Mouse (Mus musculus) c-Kit-positive CD71-positive TER-119-negative erythroid progenitor cells, embryonic 14.5 days (primary cell): ENCODE results near the gene Fgfr2.

Experiments used
- DNase-seq: peaks from one replicate; pipeline ENCODE4 v3.0.0-alpha.2; 2013; ENCODE audit warnings: low read depth

Fgfr2 gene

DNA sequence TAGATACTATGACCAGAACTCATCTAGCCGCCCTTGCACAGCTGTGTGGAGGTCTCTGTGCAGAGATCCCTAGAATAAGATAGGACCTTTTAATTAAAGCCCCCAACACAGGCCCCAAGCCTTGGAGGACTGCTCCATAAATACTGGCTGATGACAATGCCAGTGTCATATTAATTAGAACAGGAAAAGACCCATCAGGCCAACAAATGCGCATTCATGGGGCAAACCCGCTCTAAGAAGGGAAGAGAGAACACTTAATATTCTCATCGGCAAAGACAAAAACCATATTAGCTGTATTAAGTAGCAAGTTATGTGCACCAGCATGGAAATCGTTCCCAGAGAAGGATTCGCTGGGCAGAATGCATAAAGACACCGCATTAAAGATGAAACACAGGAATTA lies 1521.0 kb downstream of the Fgfr2 start:
- no peak for DNase-seq

GRCm38 (mm10) chr7:131598483-131598824 lies 1524.7 kb downstream of the Fgfr2 start:
- no peak for DNase-seq

DNA sequence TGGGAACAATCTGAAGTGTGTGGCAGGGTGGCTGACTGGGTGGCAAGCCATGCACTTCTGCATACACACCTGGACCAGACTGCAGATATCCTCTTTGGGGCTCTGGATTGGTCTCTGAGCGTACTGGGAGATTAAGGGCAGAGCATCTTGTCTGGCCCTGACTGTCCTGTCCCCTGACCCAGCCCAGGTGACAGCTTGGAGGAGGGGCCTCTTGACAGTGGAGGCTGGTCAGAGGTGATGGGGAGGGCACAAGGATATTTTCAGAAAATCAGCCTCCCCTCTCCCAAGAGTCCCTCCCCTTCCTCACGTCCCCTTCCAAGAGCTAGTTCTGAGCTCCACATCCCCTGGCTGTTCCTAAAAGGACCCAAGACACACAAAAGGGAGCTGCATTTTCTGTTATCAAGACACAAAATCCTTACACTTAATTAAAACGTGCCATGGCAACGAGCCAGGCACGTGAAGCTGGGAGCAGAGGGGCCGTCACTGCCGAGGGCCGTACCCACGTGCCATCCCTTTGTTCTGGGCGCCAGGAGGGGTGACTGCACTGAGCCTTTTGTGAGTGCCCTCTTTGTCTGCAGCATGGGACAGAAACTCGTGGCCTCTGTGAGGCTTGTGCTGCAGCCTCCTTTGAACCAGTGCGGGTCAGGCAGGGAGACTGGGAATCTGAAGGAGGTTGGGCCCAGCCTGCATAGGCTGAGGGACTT lies 1525.2 kb downstream of the Fgfr2 start:
- no peak for DNase-seq

GRCm38 (mm10) chr7:131585551-131585950 lies 1537.6 kb downstream of the Fgfr2 start:
- DNase-seq, result no peak

DNA sequence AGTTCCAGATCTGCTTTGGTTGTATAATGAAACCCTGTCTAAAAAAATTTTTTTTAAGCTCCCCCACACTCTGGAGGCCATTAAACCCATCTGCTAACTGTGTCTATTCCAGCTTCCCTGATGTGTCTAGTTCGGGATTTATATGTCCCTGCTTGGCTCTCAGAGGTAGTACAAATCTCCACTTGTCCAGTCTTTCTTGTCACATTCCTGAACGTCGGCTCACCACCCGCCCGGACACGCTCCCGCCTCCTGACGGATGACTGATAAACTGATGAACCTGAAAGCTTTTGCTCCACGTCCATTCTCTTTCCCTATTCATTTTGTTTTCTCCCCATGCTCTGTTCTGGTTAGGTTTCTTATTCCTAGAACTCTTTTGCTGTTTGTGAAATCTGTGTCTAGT lies 1541.0 kb downstream of the Fgfr2 start:
- no peak for DNase-seq

DNA sequence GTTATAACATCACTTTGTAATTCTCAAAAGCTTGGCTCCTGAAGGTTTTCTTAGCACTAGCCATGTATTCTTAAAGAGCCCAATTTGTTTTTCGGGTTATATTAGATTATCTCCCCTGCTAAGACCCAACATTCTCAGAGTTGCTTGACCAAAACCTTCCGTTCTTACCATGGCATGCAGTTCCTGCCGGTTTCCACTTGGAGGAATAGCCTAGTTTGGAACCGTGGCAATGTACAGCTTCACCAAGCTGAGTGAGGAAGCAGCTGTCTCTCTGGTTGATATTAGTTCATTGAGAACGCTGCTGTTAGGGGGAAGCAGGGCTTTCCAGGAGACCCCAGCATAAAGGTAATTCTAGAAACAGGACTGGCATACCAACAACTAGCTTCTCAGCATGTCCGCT lies 1547.9 kb downstream of the Fgfr2 start:
- no peak for DNase-seq

DNA sequence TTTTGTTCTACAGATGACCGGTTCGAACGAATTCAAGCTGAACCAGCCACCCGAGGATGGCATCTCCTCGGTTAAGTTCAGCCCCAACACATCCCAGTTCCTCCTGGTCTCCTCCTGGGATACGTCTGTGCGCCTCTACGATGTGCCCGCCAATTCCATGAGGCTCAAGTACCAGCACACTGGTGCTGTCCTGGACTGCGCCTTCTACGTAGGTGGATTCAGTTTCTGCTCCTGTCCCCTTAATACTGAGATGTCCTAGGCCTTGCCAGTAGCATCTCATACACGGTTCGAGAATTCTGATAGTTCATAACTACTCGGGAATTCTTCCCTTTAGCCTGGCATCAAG lies 1562.5 kb downstream of the Fgfr2 start:
- no peak for DNase-seq

GRCm38 (mm10) chr7:131559986-131560696 lies 1563.0 kb downstream of the Fgfr2 start, which contains the start of gene Bub3:
Gene Bub3, plus strand, starts transcription at chr7:131560222.
- DNase-seq, result peak; percentile 87

- no peak for DNase-seq
Measured at GRCm38 (mm10) chr7:131557751-131558150, 1565.4 kb downstream of the Fgfr2 start.

DNA sequence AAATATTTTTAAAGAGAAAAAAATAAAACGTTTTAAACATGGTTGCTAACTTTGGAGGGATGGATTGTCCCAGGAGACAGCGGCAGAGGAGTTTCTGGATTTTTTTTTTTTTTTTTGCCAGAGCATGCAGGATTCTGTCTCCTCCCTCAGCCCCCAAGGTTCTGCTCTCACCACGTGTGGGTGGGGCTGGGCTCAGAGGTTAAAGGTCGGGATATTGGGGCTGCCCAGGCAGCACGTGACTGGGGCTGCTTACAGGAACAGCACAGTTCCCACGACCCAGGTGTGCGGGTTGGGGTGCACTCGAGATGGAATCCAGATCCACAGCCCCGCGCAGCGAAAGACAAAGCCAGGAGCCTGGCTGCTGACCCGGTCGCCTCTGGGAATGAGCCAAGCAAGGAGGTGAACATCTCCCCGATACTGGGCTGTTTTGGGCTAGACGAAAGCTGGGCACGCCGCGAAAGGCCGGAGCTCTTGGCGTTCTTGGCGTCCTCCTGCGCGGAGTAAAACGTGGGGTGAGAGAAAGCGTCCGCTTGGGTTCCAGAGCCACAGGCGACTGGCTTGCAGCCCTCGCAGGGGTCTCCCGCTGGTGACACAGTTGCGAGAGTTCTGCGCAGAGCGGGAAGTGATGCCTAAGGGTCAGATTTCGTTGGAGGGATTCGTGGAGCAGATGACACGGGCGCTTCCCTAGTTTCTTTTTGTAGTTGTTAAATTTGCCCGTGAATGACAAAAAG lies 1566.4 kb downstream of the Fgfr2 start:
- DNase-seq, result no peak

DNA sequence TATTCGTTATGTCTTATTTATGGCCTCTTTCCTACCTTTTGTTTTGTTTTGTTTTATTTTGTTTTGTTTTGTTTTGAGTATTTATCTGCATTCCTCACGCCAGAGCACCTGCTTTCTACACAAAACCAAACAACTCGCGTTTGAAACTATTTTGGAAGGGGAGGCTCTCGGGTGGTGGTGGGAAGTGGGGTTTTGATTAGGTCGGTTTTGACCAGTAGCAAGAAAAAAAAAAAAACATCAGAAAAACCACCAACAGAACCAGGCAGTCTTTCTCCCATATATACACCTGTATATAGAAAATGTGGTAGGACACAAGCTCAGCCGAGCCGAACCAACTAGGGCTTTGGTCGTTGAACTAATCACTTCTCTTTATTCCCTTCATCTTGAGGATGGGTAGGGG lies 1567.0 kb downstream of the Fgfr2 start:
- DNase-seq, result no peak

DNA sequence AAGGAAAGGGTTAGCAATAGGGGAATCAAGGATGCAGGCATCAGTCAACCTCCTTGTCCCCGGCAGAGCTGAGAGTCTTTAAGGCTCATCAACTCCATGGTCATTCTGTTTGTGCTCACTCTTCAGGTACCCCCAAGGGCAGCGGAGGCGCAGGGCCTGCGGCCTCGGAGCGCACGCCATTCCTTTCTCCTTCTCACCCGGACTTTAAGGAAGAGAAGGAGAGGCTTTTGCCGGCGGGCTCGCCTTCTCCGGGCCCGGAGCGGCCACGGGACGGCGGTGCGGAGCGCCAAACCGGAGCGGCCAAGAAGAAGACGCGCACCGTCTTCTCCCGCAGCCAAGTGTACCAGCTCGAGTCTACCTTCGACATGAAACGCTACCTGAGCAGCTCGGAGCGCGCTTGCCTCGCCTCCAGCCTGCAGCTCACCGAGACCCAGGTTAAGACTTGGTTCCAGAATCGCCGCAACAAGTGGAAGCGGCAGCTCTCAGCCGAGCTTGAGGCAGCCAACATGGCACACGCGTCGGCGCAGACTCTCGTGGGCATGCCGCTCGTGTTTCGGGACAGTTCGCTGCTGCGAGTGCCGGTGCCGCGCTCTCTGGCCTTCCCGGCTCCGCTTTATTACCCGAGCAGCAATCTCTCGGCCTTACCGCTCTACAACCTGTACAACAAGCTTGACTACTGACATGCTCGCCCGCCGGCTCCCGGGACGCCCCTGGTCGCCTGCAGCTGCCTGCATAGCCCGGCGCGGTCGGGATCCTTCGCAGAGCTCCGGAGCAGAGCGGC lies 1567.7 kb downstream of the Fgfr2 start:
- DNase-seq, result no peak

DNA sequence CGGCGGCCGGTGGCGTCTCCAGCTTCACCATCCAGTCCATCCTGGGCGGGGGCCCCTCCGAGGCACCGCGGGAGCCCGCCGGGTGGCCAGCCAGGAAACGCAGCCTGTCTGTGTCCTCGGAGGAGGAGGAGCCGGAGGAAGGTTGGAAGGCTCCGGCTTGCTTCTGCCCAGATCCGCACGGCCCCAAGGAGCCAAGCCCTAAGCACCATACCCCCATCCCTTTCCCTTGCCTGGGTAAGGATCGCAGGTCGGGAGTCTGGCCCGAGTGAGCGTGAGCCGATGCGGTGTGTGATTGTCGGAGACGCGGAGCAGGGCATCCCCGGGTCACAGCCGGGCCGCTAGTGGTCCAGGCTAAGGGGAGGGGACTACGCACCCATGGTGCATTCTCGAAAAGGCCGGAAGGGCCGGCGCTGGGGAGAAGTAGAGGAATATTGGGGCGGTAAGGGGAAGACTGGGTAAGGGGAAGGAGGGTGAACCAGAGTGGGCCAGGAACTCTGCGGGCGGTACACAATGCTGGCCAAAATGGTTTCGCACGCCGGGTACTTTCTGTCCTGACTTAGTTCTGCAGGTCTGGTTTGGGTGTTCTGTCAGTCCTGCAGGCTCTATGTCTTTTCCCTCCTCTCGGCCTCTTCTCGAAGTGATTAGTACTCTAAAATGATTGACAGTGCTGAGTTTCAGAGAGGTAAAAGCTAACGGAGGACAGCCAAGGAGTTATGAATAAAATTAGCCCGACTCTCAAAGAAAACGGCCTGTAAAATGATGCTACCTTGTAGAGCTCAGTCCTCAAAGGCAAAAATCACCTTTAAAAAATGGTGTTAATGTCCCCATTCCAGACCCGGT lies 1568.6 kb downstream of the Fgfr2 start:
- DNase-seq, result no peak

- no peak for DNase-seq
Measured at GRCm38 (mm10) chr7:131553771-131554175, 1569.4 kb downstream of the Fgfr2 start.

- DNase-seq, result no peak
Measured at GRCm38 (mm10) chr7:131552781-131553180, 1570.4 kb downstream of the Fgfr2 start.

DNA sequence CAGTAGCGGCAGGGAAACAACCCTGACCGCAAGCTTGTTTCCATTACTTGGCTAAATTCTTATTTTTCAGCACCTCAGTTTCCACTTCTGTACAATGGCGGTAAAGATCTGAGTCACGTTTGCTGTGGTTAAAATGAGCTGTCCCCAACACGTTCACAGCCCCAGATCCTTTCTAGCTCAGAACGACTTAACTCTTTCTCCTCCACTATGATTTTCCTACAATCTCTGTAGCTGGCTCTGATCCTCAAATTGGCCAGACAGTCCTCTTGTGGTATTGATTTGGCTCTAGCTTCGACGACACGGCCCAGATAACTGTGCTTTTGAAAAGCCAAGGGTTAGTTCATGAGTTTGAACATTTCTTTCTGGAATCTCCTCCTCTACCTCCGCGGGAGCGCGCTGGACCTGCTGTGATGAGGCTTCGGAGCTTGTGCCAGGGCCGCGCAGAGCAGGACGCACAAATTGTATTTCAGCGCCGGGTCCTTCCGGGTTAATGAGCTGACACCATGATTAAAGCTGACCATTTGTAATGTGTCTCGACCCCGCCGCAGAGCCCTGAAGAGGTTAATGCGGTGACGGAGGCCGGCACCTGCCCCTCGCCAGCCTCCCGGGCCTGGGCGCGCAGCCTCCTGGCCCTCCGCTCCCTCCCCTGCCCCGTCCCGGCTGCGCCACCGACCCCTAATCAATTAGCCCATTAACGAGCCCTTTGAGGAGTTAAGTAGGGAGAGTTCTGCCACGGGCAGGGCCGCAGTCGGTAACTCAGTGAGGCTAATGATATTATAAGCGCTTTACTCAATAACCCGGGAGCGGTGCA lies 1571.0 kb downstream of the Fgfr2 start:
- no peak for DNase-seq

- DNase-seq, result no peak
Measured at GRCm38 (mm10) chr7:131551471-131551870, 1571.7 kb downstream of the Fgfr2 start.

DNA sequence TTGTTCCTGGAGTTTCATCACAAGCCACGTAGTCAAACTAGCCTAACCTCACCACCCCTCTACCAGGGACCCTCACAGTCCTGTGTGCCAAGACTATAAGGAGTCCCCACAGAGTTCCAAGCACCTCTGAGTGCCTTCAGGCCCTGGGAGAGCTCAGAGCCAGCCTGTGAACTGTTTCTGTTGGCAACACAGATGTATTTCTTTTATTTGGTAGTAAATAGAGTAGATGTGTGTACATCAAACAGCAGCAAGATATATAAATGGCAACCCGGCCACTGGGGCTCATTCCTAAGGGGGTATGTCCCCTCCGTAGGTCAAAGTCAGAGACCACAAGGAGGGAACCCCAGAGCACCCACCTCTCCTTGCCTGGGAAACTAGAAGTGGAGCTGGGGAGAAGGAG lies 1574.7 kb downstream of the Fgfr2 start, which contains the start of gene Hmx2:
Gene Hmx2, plus strand, starts transcription at position 301 of the 400 bp plus-strand sequence.
- DNase-seq, result no peak

DNA sequence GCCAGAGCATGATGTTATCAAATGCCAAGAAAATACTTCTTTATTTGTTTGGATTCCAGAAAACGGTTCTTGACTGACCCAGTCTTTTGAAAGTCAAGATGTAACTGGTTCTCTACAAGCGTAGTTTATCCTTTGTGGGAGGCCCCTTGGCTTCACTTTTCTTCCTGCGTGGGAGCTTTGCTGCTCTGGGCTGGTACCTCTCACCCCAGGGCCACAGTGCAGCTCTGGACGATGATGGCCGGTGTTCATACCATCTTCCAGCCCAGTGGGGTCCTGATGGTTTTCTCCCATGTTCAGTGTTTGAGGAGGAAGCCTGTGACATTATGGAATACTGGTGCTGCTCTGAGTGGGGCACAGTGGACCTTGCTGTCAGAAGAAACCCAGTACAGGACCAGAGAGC lies 1575.7 kb downstream of the Fgfr2 start:
- no peak for DNase-seq

- DNase-seq, result no peak
Measured at GRCm38 (mm10) chr7:131546423-131546822, 1576.7 kb downstream of the Fgfr2 start.
